Mouse (Mus musculus): ENCODE data around the gene Tkt.

DNA sequence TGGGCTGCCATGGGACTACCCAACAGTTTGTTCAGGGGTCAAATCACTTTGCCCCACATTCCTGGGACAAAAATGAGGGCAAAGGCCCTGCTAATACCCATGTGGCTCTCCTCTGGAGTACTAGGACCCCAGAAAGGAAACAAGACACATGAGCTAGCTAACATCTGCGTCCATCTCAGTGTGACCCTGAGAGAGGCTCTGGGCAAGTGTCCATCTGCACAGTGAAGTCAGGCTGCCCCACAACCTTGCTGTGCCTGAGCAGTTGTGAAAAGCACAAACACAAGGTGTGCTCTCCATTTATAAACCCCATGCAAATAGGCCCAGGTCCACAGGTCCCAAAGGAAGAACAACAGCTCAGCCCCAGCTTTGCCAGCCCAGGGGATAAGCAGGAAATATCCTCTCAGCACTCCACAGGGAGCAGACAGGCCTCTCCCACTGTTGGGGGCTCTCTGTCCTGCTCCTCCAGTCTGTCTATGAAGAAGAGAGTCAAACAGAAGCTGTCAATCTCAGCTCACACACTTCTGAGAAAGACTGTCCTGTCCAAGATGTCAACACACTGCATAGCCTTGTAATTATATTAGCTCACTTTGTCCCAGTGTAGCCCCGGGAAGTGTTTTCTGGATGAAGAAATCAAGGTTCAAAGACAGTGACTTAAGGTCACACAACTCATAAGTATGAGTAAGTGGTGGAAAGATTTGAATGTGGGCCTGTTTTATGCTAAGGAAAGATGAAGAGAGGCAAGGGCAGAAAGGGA is 65.0 kb downstream of the Tkt start:
- no peak for TF ChIP-seq CTCF (IDR thresholded peaks at IDR 0.05; ENCODE audit: low read depth, low read length)
- no peak for TF ChIP-seq GATA1 (IDR thresholded peaks at IDR 0.05; ENCODE audit: borderline replicate concordance, low read length)
- TF ChIP-seq POLR2AphosphoS5 (IDR thresholded peaks at IDR 0.05; ENCODE audit: insufficient replicate concordance, low read depth, low read length): no peak

Data from G1E (cell line).